Mouse (Mus musculus): ENCODE measurements around the gene Gstm2. TPM values are rescaled to one million over a fixed set of nuclear protein-coding genes. Genes with fewer than 3 reads are reported as not detected.
"Not testable (repeated sequence)": the region's sequence is repeated elsewhere in the genome, so short reads cannot be mapped to it uniquely, and the experiment has no call there.

The Gstm2 gene
- total and polyA plus RNA-seq, 3 experiments = 0.13 to 0.53 TPM; not detected in 1

DNA sequence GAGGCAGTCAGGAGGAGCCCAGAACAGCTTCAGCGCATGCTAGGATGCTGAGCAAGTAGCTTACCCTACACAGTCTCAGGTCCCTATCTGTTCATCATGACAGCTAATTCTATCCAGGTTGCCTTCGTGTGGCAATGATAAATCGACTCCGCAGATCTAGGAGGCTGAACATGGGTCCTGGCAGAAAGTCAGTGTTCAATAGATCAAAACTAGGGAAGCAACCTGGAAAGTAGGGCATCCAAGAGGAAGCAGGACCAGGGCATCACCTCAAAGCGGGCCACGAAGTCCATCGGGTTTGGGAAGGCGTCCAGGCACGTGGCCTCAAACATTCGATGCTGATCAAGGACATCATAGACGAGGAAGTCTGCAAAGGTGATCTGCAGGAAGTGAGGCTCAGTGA is 35.7 kb downstream of the Gstm2 start:
- Histone ChIP-seq H3K4me3 (replicated peaks in 1 of 3; ENCODE audit: low read depth in 2 of 3, low read length in 2 of 3, poor library complexity in 1 of 3) (no peak overlapping the region), H3K9me3 (replicated peaks; ENCODE audit: low read length) (no peaks in the 10 kb centered on the region), H3K27ac (ENCODE audit: insufficient read depth, low read depth) (no peak overlapping the region), H3K36me3 (replicated peaks in 1 of 2; ENCODE audit: control insufficient read depth in 1 of 2, insufficient read depth in 1 of 2, low read length in 1 of 2) (no peaks in the 10 kb centered on the region), H3K4me2 (ENCODE audit: insufficient read depth, low read depth, poor library complexity, severe bottlenecking) (no peak overlapping the region), H3K4me1 (ENCODE audit: control insufficient read depth in 1 of 2, insufficient read depth in 2 of 2) (peaks cover 4 to 19% of the 10 kb centered on the region in 2 experiments), H3K79me2 (replicated peaks; ENCODE audit: control insufficient read depth, extremely low read depth, insufficient read depth, poor library complexity, severe bottlenecking) (no peaks in the 10 kb centered on the region), H3K27me3 (replicated peaks) (no peaks in the 10 kb centered on the region), H3K9ac (ENCODE audit: insufficient read depth, low read depth) (no peak overlapping the region)
- no peak for TF ChIP-seq MAX (IDR thresholded peaks at IDR 0.05; ENCODE audit: low read length)
- no peak for TF ChIP-seq SMC3 (IDR thresholded peaks at IDR 0.05; ENCODE audit: low read depth, low read length)
- no peak for TF ChIP-seq ETS1 (conservative IDR thresholded peaks at IDR 0.05; ENCODE audit: low read depth, low read length)
- TF ChIP-seq MXI1 (IDR thresholded peaks at IDR 0.05; ENCODE audit: low read depth, low read length) = no peak
- dilution Hi-C loops (cut with MboI; ENCODE audit: extremely low pct_ligation_motif_present, extremely low pct_unique_long_range_greater_than_20kb, low sequenced_read_pairs) (no loop called here), in situ Hi-C loops (cut with MboI; ENCODE audit: low pct_ligation_motif_present, low pct_unique_long_range_greater_than_20kb, low sequenced_read_pairs) (no loop called here)
- no peak for DNase-seq (ENCODE audit: extremely low read depth)

- H3K27ac ChIP-seq (ENCODE audit: insufficient read depth, low read depth); DNase-seq (ENCODE audit: extremely low read depth); in situ Hi-C loops (cut with MboI; ENCODE audit: low pct_ligation_motif_present, low pct_unique_long_range_greater_than_20kb, low sequenced_read_pairs); H3K9me3 ChIP-seq (replicated peaks; ENCODE audit: low read length); H3K9ac ChIP-seq (ENCODE audit: insufficient read depth, low read depth); dilution Hi-C loops (cut with MboI; ENCODE audit: extremely low pct_ligation_motif_present, extremely low pct_unique_long_range_greater_than_20kb, low sequenced_read_pairs); H3K36me3 ChIP-seq (replicated peaks in 1 of 2; ENCODE audit: control insufficient read depth in 1 of 2, insufficient read depth in 1 of 2, low read length in 1 of 2); H3K4me3 ChIP-seq (replicated peaks in 1 of 3; ENCODE audit: low read depth in 2 of 3, low read length in 2 of 3, poor library complexity in 1 of 3); H3K79me2 ChIP-seq (replicated peaks; ENCODE audit: control insufficient read depth, extremely low read depth, insufficient read depth, poor library complexity, severe bottlenecking); H3K27me3 ChIP-seq (replicated peaks); H3K4me2 ChIP-seq (ENCODE audit: insufficient read depth, low read depth, poor library complexity, severe bottlenecking): not testable (repeated sequence)
- H3K4me1 ChIP-seq (ENCODE audit: control insufficient read depth in 1 of 2, insufficient read depth in 2 of 2) = peaks cover 4 to 19% of the 10 kb centered on the region in 2 experiments
Measured at GRCm38 (mm10) chr3:107949461-107949860, 36.8 kb downstream of the Gstm2 start.

DNA sequence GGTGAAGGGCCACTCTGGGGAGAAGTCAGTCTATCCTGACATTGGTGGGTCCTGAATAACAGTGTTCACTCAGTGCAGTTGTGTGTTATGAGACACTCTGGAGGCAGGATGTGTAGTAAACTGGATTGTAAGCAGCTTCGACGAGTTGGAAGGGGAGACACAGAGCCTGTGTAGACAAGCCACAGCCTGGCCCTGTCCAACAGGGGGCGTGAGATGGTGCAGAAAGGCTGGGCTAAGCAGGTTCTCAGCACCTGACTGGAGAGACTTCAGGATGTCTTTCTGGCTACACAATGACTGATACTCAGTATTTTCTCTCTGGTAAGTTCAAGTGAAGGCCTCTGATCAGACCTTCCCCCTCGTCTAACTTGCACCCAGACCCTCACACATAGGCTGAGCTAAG is 40.5 kb downstream of the Gstm2 start:
- Histone ChIP-seq H3K36me3 (replicated peaks in 1 of 2; ENCODE audit: control insufficient read depth in 1 of 2, insufficient read depth in 1 of 2, low read length in 1 of 2) (no peaks in the 10 kb centered on the region), H3K4me1 (ENCODE audit: control insufficient read depth in 1 of 2, insufficient read depth in 2 of 2) (peaks cover 4 to 9% of the 10 kb centered on the region in 2 experiments; a peak in 3 of 4 replicates), H3K4me2 (ENCODE audit: insufficient read depth, low read depth, poor library complexity, severe bottlenecking) (no peak overlapping the region), H3K27ac (ENCODE audit: insufficient read depth, low read depth) (no peak overlapping the region), H3K9me3 (replicated peaks; ENCODE audit: low read length) (peaks cover 3% of the 10 kb centered on the region), H3K27me3 (replicated peaks) (peaks cover 2% of the 10 kb centered on the region), H3K9ac (ENCODE audit: insufficient read depth, low read depth) (no peak overlapping the region), H3K4me3 (replicated peaks in 1 of 3; ENCODE audit: low read depth in 2 of 3, low read length in 2 of 3, poor library complexity in 1 of 3) (no peak overlapping the region), H3K79me2 (replicated peaks; ENCODE audit: control insufficient read depth, extremely low read depth, insufficient read depth, poor library complexity, severe bottlenecking) (no peaks in the 10 kb centered on the region)
- dilution Hi-C loops (cut with MboI; ENCODE audit: extremely low pct_ligation_motif_present, extremely low pct_unique_long_range_greater_than_20kb, low sequenced_read_pairs) = no loop called here
- in situ Hi-C loops (cut with MboI; ENCODE audit: low pct_ligation_motif_present, low pct_unique_long_range_greater_than_20kb, low sequenced_read_pairs) = no loop called here
- no peak for TF ChIP-seq UBTF (IDR thresholded peaks at IDR 0.05; ENCODE audit: low read depth, low read length)
- peak in 1 of 2 experiments; percentile 47; a peak in 2 of 4 replicates for TF ChIP-seq CTCF (conservative IDR thresholded peaks at IDR 0.05 in 1 of 2, IDR thresholded peaks at IDR 0.05 in 1 of 2; ENCODE audit: low read depth in 2 of 2, low read length in 2 of 2)
- peak; percentile 45 for TF ChIP-seq SMC3 (IDR thresholded peaks at IDR 0.05; ENCODE audit: low read depth, low read length)
- no peak for TF ChIP-seq SIN3A (IDR thresholded peaks at IDR 0.05; ENCODE audit: low read length)
- no peak for TF ChIP-seq ZKSCAN1 (IDR thresholded peaks at IDR 0.05; ENCODE audit: borderline replicate concordance, low read depth, low read length)
- no peak for TF ChIP-seq PAX5 (IDR thresholded peaks at IDR 0.05; ENCODE audit: low read length)
- no peak for TF ChIP-seq EP300 (IDR thresholded peaks at IDR 0.05; ENCODE audit: low read length)
- DNase-seq (ENCODE audit: extremely low read depth) = no peak
